Mouse (Mus musculus) hindbrain, embryonic 13.5 days (tissue): ENCODE measurements around the gene Bik. TPM values are rescaled to one million over a fixed set of nuclear protein-coding genes. Genes with fewer than 3 reads are reported as not detected.

Source experiments
- ATAC-seq: fragments of 200-750 bp; cut with Nextera tagmentation; 2 replicates; pipeline ENCODE4 v1.8.0; 2017; ENCODE audit warnings: moderate TSS enrichment; ENCODE audit not compliant: low FRiP score
- H3K27ac ChIP-seq: fragments of 300-500 bp; sonication (generic); 2 replicates; pipeline ENCODE4 v1.5.1; 2015; ENCODE audit warnings: inconsistent platforms, mild to moderate bottlenecking, moderate library complexity
- H3K27me3 ChIP-seq: fragments of 300-500 bp; sonication (generic); 2 replicates; pipeline ENCODE4 v1.6.1; 2015; ENCODE audit warnings: mild to moderate bottlenecking, inconsistent platforms
- H3K36me3 ChIP-seq: fragments of 300-500 bp; sonication (generic); 2 replicates; pipeline ENCODE4 v1.6.1; 2015; ENCODE audit warnings: mild to moderate bottlenecking, inconsistent platforms
- H3K4me1 ChIP-seq: fragments of 300-500 bp; sonication (generic); replicated peaks from 2 replicates; pipeline ENCODE4 v1.6.1; 2015; ENCODE audit warnings: inconsistent platforms
- H3K4me2 ChIP-seq: fragments of 300-500 bp; sonication (generic); 2 replicates; pipeline ENCODE4 v1.6.1; 2015; ENCODE audit warnings: inconsistent platforms, mild to moderate bottlenecking, moderate library complexity
- H3K4me3 ChIP-seq: fragments of 300-500 bp; sonication (generic); 2 replicates; pipeline ENCODE4 v1.5.1; 2015; ENCODE audit warnings: mild to moderate bottlenecking, inconsistent platforms
- H3K9ac ChIP-seq: fragments of 300-500 bp; sonication (generic); 2 replicates; pipeline ENCODE4 v1.6.1; 2015; ENCODE audit warnings: mild to moderate bottlenecking, inconsistent platforms
- H3K9me3 ChIP-seq: fragments of 300-500 bp; sonication (generic); 2 replicates; pipeline ENCODE4 v1.6.1; 2016; ENCODE audit warnings: inconsistent platforms
- WGBS: fragments of 180-500 bp; shearing (Covaris S2); methylation state at CpG from one replicate; pipeline ENCODE4 v1.1.7; 2015; 5-methylcytosine and 5-hydroxymethylcytosine counted together
- polyA plus RNA-seq: library from polyadenylated mRNA; unstranded; fragments of >200 nt; fragmentation: Nextera tagmentation; extraction: Ambion mirVana; gene quantifications from 2 replicates; pipeline ENCODE4 v1.2.1, GENCODE M21; 2015

Gene Bik
- polyA plus RNA-seq, 1 experiment from 2014 or later, result 1.5 TPM

- Histone ChIP-seq H3K4me1 (peaks cover 21% of the 10 kb centered on the region), H3K9me3 (no peaks in the 10 kb centered on the region), H3K9ac (no peak overlapping the region), H3K27me3 (peaks cover 20% of the 10 kb centered on the region), H3K27ac (no peak overlapping the region), H3K36me3 (no peaks in the 10 kb centered on the region), H3K4me2 (no peak overlapping the region), H3K4me3 (no peak overlapping the region)
- 85% methylated on average over 6 of the region's 6 CpGs for WGBS
- no peak for ATAC-seq
Observed at GRCm38 (mm10) chr15:83520861-83521382, 5.7 kb upstream of the Bik start.

GRCm38 (mm10) chr15:83523196-83523595 lies 3.5 kb upstream of the Bik start:
- no peaks in the 10 kb centered on the region for H3K9me3 ChIP-seq

GRCm38 (mm10) chr15:83523638-83524332 lies 2.9 kb upstream of the Bik start:
- Histone ChIP-seq H3K27me3 (peaks cover 49% of the 10 kb centered on the region), H3K9ac (peak overlapping the region; percentile 36; the same call in 1 of the 2 replicates), H3K4me3 (no peak overlapping the region), H3K4me1 (peaks cover 28% of the 10 kb centered on the region), H3K27ac (peak overlapping the region; percentile 10; the same call in 1 of the 2 replicates), H3K9me3 (no peaks in the 10 kb centered on the region), H3K36me3 (no peaks in the 10 kb centered on the region), H3K4me2 (no peak overlapping the region)
- ATAC-seq, result no peak
- WGBS, result 45% methylated on average over 14 of the region's 14 CpGs

More at GRCm38 (mm10) chr15:83523196-83523595, 3.5 kb upstream of the Bik start:
- H3K27me3 ChIP-seq, result peaks cover 43% of the 10 kb centered on the region
- peaks cover 32% of the 10 kb centered on the region for H3K4me1 ChIP-seq
- H3K4me3 ChIP-seq, result no peak overlapping the region
- WGBS, result 21% methylated on average over 7 of the region's 7 CpGs
- no peaks in the 10 kb centered on the region for H3K36me3 ChIP-seq
- peak overlapping the region; percentile 36; the same call in 1 of the 2 replicates for H3K9ac ChIP-seq
- no peak for ATAC-seq
- H3K4me2 ChIP-seq, result no peak overlapping the region
- 0 out of 2 replicates have a peak overlapping the region, but pooled peaks have one; percentile 10 for H3K27ac ChIP-seq

- H3K27ac ChIP-seq, result no peak overlapping the region
- no peak for ATAC-seq
- no peaks in the 10 kb centered on the region for H3K9me3 ChIP-seq
- no peak overlapping the region for H3K4me3 ChIP-seq
- H3K9ac ChIP-seq, result 0 out of 2 replicates have a peak overlapping the region, but pooled peaks have one; percentile 24
- H3K4me1 ChIP-seq, result peaks cover 28% of the 10 kb centered on the region
- 71% methylated on average over 3 of the region's 3 CpGs for WGBS
- H3K4me2 ChIP-seq, result no peak overlapping the region
- H3K36me3 ChIP-seq, result no peaks in the 10 kb centered on the region
- H3K27me3 ChIP-seq, result peaks cover 49% of the 10 kb centered on the region
Observed at GRCm38 (mm10) chr15:83524333-83524729, 2.3 kb upstream of the Bik start.

GRCm38 (mm10) chr15:83527092-83527437 lies 403 bp downstream of the Bik start:
- H3K9ac ChIP-seq, result peak overlapping the region; percentile 66
- no peaks in the 10 kb centered on the region for H3K36me3 ChIP-seq
- H3K4me3 ChIP-seq, result peak overlapping the region; percentile 49
- peak overlapping the region; percentile 82 for H3K4me2 ChIP-seq
- peaks cover 49% of the 10 kb centered on the region for H3K27me3 ChIP-seq
- no peaks in the 10 kb centered on the region for H3K9me3 ChIP-seq
- peaks cover 28% of the 10 kb centered on the region for H3K4me1 ChIP-seq
- 3% methylated on average over 26 of the region's 26 CpGs for WGBS
- no peak overlapping the region for H3K27ac ChIP-seq
- no peak; the same call in 1 of the 2 replicates for ATAC-seq

GRCm38 (mm10) chr15:83527747-83528146 lies 1.1 kb downstream of the Bik start:
- WGBS, result 71% methylated on average over 2 of the region's 2 CpGs
- Histone ChIP-seq H3K4me2 (no peak overlapping the region), H3K4me1 (peaks cover 28% of the 10 kb centered on the region), H3K9me3 (no peaks in the 10 kb centered on the region), H3K36me3 (no peaks in the 10 kb centered on the region), H3K4me3 (no peak overlapping the region), H3K9ac (no peak overlapping the region), H3K27ac (no peak overlapping the region), H3K27me3 (peaks cover 47% of the 10 kb centered on the region)
- no peak for ATAC-seq

- Histone ChIP-seq H3K27ac (no peak overlapping the region), H3K9ac (no peak overlapping the region), H3K4me1 (peaks cover 19% of the 10 kb centered on the region), H3K4me3 (no peak overlapping the region), H3K9me3 (no peaks in the 10 kb centered on the region), H3K27me3 (peaks cover 47% of the 10 kb centered on the region), H3K4me2 (no peak overlapping the region), H3K36me3 (no peaks in the 10 kb centered on the region)
- 69% methylated on average over 4 of the region's 4 CpGs for WGBS
- ATAC-seq, result no peak
Observed at GRCm38 (mm10) chr15:83528892-83529291, 2.2 kb downstream of the Bik start.

GRCm38 (mm10) chr15:83529765-83530164 lies 3.1 kb downstream of the Bik start:
- H3K27me3 ChIP-seq, result peaks cover 41% of the 10 kb centered on the region
- no peak overlapping the region for H3K27ac ChIP-seq
- peaks cover 17% of the 10 kb centered on the region for H3K4me1 ChIP-seq
- WGBS, result 80% methylated on average over 5 of the region's 5 CpGs
- ATAC-seq, result no peak
- H3K36me3 ChIP-seq, result no peaks in the 10 kb centered on the region
- no peak overlapping the region for H3K4me3 ChIP-seq
- H3K9me3 ChIP-seq, result no peaks in the 10 kb centered on the region
- no peak overlapping the region for H3K9ac ChIP-seq
- H3K4me2 ChIP-seq, result no peak overlapping the region

GRCm38 (mm10) chr15:83530233-83530632 lies 3.6 kb downstream of the Bik start:
- Histone ChIP-seq H3K27me3 (peaks cover 36% of the 10 kb centered on the region), H3K9ac (no peak overlapping the region), H3K27ac (no peak overlapping the region), H3K4me1 (peaks cover 17% of the 10 kb centered on the region), H3K36me3 (no peaks in the 10 kb centered on the region), H3K4me3 (no peak overlapping the region), H3K9me3 (no peaks in the 10 kb centered on the region), H3K4me2 (no peak overlapping the region)
- WGBS, result 84% methylated on average over 9 of the region's 9 CpGs
- ATAC-seq, result no peak

- peaks cover 31% of the 10 kb centered on the region for H3K27me3 ChIP-seq
- no peak for ATAC-seq
- H3K4me1 ChIP-seq, result peaks cover 17% of the 10 kb centered on the region
- no peak overlapping the region for H3K4me2 ChIP-seq
- H3K9me3 ChIP-seq, result no peaks in the 10 kb centered on the region
- no peak overlapping the region for H3K9ac ChIP-seq
- WGBS, result 82% methylated on average over 6 of the region's 6 CpGs
- H3K36me3 ChIP-seq, result no peaks in the 10 kb centered on the region
- no peak overlapping the region for H3K27ac ChIP-seq
- no peak overlapping the region for H3K4me3 ChIP-seq
Observed at GRCm38 (mm10) chr15:83530688-83531087, 4.0 kb downstream of the Bik start.

GRCm38 (mm10) chr15:83531961-83532469 lies 5.4 kb downstream of the Bik start:
- H3K4me3 ChIP-seq, result no peak overlapping the region
- WGBS, result 88% methylated on average over 4 of the region's 5 CpGs
- H3K27me3 ChIP-seq, result peaks cover 18% of the 10 kb centered on the region
- H3K9me3 ChIP-seq, result no peaks in the 10 kb centered on the region
- no peak overlapping the region for H3K4me2 ChIP-seq
- peaks cover 3% of the 10 kb centered on the region for H3K4me1 ChIP-seq
- H3K36me3 ChIP-seq, result no peaks in the 10 kb centered on the region
- no peak for ATAC-seq
- no peak overlapping the region for H3K27ac ChIP-seq
- no peak overlapping the region for H3K9ac ChIP-seq

GRCm38 (mm10) chr15:83532606-83533005 lies 5.9 kb downstream of the Bik start:
- Histone ChIP-seq H3K4me1 (no peaks in the 10 kb centered on the region), H3K27ac (no peak overlapping the region), H3K9me3 (no peaks in the 10 kb centered on the region), H3K4me3 (no peak overlapping the region), H3K4me2 (no peak overlapping the region), H3K27me3 (peaks cover 12% of the 10 kb centered on the region), H3K36me3 (no peaks in the 10 kb centered on the region), H3K9ac (no peak overlapping the region)
- ATAC-seq, result no peak
- WGBS, result 83% methylated on average over 7 of the region's 7 CpGs
